Mouse (Mus musculus): ENCODE results near the gene Ccdc58. TPM values are rescaled to one million over a fixed set of nuclear protein-coding genes. Genes with fewer than 3 reads are reported as not detected.

Gene Ccdc58
- polyA plus RNA-seq, 1 experiment from 2014 or later = 115 TPM

- Histone ChIP-seq H3K4me3 (ENCODE audit: low read depth, low read length) (no peak overlapping the region), H3K27me3 (ENCODE audit: control insufficient read depth, insufficient read depth, low read length) (no peaks in the 10 kb centered on the region), H3K4me2 (ENCODE audit: low read depth, severe bottlenecking) (no peak overlapping the region), H3K4me1 (ENCODE audit: control insufficient read depth, insufficient read depth, low read length) (no peaks in the 10 kb centered on the region), H3K9ac (ENCODE audit: low read length) (no peak overlapping the region), H3K36me3 (ENCODE audit: control insufficient read depth, insufficient read depth, low read length) (no peaks in the 10 kb centered on the region), H3K9me3 (ENCODE audit: control insufficient read depth, low read length) (no peaks in the 10 kb centered on the region), H3K27ac (replicated peaks; ENCODE audit: low read depth, low read length) (no peak overlapping the region)
- ATAC-seq (ENCODE audit: insufficient number of reproducible peaks, low FRiP score, low TSS enrichment, low read depth) = no peak
- no peak for DNase-seq (ENCODE audit: low spot score)
- WGBS = 90% methylated on average over 7 of the region's 7 CpGs
These were observed 56.6 kb downstream of the Ccdc58 start for GRCm38 (mm10) chr16:36128092-36128491.

GRCm38 (mm10) chr16:36131141-36131540, 59.7 kb downstream of the Ccdc58 start, which contains the start of gene Csta1:
Csta1 (minus strand) TSS chr16:36131241.
- Histone ChIP-seq H3K36me3 (ENCODE audit: control insufficient read depth, insufficient read depth, low read length) (no peaks in the 10 kb centered on the region), H3K4me3 (ENCODE audit: low read depth, low read length) (no peak within 1 kb of the TSS), H3K4me1 (ENCODE audit: control insufficient read depth, insufficient read depth, low read length) (no peaks in the 10 kb centered on the region), H3K27ac (replicated peaks; ENCODE audit: low read depth, low read length) (no peak within 1 kb of the TSS), H3K4me2 (ENCODE audit: low read depth, severe bottlenecking) (no peak within 1 kb of the TSS), H3K9ac (ENCODE audit: low read length) (no peak within 1 kb of the TSS), H3K9me3 (ENCODE audit: control insufficient read depth, low read length) (no peaks in the 10 kb centered on the region), H3K27me3 (ENCODE audit: control insufficient read depth, insufficient read depth, low read length) (no peaks in the 10 kb centered on the region)
- WGBS = 85% methylated on average over 1 of the region's 1 CpGs
- no peak for DNase-seq (ENCODE audit: low spot score)
- no peak for ATAC-seq (ENCODE audit: insufficient number of reproducible peaks, low FRiP score, low TSS enrichment, low read depth)

DNA sequence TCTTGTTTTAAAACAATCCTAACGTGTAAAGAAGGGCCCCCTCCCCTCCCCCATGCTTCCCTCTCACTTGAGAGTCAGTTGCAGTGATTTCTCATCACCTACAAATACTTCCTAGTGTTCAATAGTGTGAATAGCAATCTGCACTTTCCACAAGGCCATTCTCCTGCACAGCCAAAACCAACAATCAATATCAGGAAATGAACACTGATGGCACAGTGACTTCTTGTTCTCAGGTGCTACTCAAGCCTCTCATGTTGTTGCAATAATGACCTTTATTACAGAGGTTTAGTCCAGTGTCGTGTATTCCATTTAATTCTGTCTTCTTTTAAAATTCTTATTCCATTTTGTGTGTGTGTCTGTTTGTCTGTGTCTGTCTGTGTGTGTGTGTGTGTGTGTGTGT, 66.7 kb downstream of the Ccdc58 start:
- ATAC-seq (ENCODE audit: insufficient number of reproducible peaks, low FRiP score, low TSS enrichment, low read depth) (no peak), DNase-seq (ENCODE audit: low spot score) (no peak)
- 80% methylated on average over 2 of the region's 2 CpGs for WGBS
- no peaks in the 10 kb centered on the region for H3K36me3 ChIP-seq (ENCODE audit: control insufficient read depth, insufficient read depth, low read length)
- H3K9me3 ChIP-seq (ENCODE audit: control insufficient read depth, low read length) = no peaks in the 10 kb centered on the region
- no peak overlapping the region for H3K4me3 ChIP-seq (ENCODE audit: low read depth, low read length)
- no peaks in the 10 kb centered on the region for H3K4me1 ChIP-seq (ENCODE audit: control insufficient read depth, insufficient read depth, low read length)
- no peaks in the 10 kb centered on the region for H3K27me3 ChIP-seq (ENCODE audit: control insufficient read depth, insufficient read depth, low read length)
- H3K27ac ChIP-seq (replicated peaks; ENCODE audit: low read depth, low read length) = no peak overlapping the region
- no peak overlapping the region for H3K4me2 ChIP-seq (ENCODE audit: low read depth, severe bottlenecking)
- no peak overlapping the region for H3K9ac ChIP-seq (ENCODE audit: low read length)

Other genes with a start within 250 kb of the Ccdc58 start
- gene Parp14, start 200.1 kb upstream of the Ccdc58 start, polyA plus RNA-seq (2014; fragmentation: Nextera tagmentation; extraction: Ambion mirVana) = 0.36 and 0.50 TPM in 2 replicates
- 3.7 and 4.2 TPM in 2 replicates for gene Parp9, start 133.2 kb upstream of the Ccdc58 start, polyA plus RNA-seq (2014; fragmentation: Nextera tagmentation; extraction: Ambion mirVana)
- 3.1 and 4.1 TPM in 2 replicates for gene Dtx3l, start 132.5 kb upstream of the Ccdc58 start, polyA plus RNA-seq (2014; fragmentation: Nextera tagmentation; extraction: Ambion mirVana)
- gene Kpna1, start 92.9 kb upstream of the Ccdc58 start, polyA plus RNA-seq (2014; fragmentation: Nextera tagmentation; extraction: Ambion mirVana) = 57.0 and 60.0 TPM in 2 replicates
- gene Wdr5b, start 30.5 kb upstream of the Ccdc58 start, polyA plus RNA-seq (2014; fragmentation: Nextera tagmentation; extraction: Ambion mirVana) = 9.2 and 9.8 TPM in 2 replicates
- 339 and 359 TPM in 2 replicates for gene Fam162a, start 91 bp upstream of the Ccdc58 start, polyA plus RNA-seq (2014; fragmentation: Nextera tagmentation; extraction: Ambion mirVana)
- 0.07 and 0.21 TPM in 2 replicates for gene Csta1, start 59.6 kb downstream of the Ccdc58 start, polyA plus RNA-seq (2014; fragmentation: Nextera tagmentation; extraction: Ambion mirVana)
- not detected in 2 replicates for gene Stfa2l1, start 85.1 kb downstream of the Ccdc58 start, polyA plus RNA-seq (2014; fragmentation: Nextera tagmentation; extraction: Ambion mirVana)
- gene Gm5483, start 112.5 kb downstream of the Ccdc58 start, polyA plus RNA-seq (2014; fragmentation: Nextera tagmentation; extraction: Ambion mirVana) = not detected in 2 replicates
- gene Gm5416, start 138.7 kb downstream of the Ccdc58 start, polyA plus RNA-seq (2014; fragmentation: Nextera tagmentation; extraction: Ambion mirVana) = not detected in 2 replicates
- not detected in 2 replicates for gene 2010005H15Rik, start 149.8 kb downstream of the Ccdc58 start, polyA plus RNA-seq (2014; fragmentation: Nextera tagmentation; extraction: Ambion mirVana)
- 1.9 TPM in 1 of 2 replicates, not detected in the other for gene Stfa1, start 205.3 kb downstream of the Ccdc58 start, polyA plus RNA-seq (2014; fragmentation: Nextera tagmentation; extraction: Ambion mirVana)

All from limb, embryonic 11.5 days (tissue).